Mouse (Mus musculus) ES-E14 (cell line): Measurements from ENCODE around the gene Cep295. TPM values are rescaled to one million over a fixed set of nuclear protein-coding genes. Genes with fewer than 3 reads are reported as not detected.
A peak's percentile ranks its signal among the peaks of the same experiment; 100 is the strongest.

Source experiments
- DNase-seq: peaks from one replicate; pipeline ENCODE4 v3.0.0-alpha.2; 2013; ENCODE audit warnings: low read depth, low spot score
- H3K27ac ChIP-seq: 2 replicates; pipeline ENCODE4 v1.5.1; 2012; ENCODE audit warnings: low read depth, mild to moderate bottlenecking, low read length, moderate library complexity, mixed read lengths; ENCODE audit not compliant: poor library complexity, insufficient read depth, severe bottlenecking
- H3K36me3 ChIP-seq: 2 replicates; pipeline ENCODE4 v1.6.1; 2012; ENCODE audit warnings: mild to moderate bottlenecking, low read length, moderate library complexity, mixed read lengths; ENCODE audit not compliant: control insufficient read depth, poor library complexity, insufficient read depth, severe bottlenecking
- H3K4me1 ChIP-seq, 2 experiments: fragments of 150-350 bp in 1 of 2; sonication (generic) in 1 of 2; 2 replicates each; pipeline ENCODE4 v1.6.1; 2012; ENCODE audit warnings: low read length in 2 of 2, mild to moderate bottlenecking in 1 of 2, mixed read lengths in 1 of 2; ENCODE audit not compliant: control insufficient read depth in 2 of 2, insufficient read depth in 2 of 2, poor library complexity in 1 of 2
- H3K4me3 ChIP-seq, 2 experiments: fragments of 150-350 bp in 1 of 2; sonication (generic) in 1 of 2; 2 replicates each; pipeline ENCODE4 v1.5.1; 2012; ENCODE audit warnings: low read length in 2 of 2, low read depth in 1 of 2, mild to moderate bottlenecking in 1 of 2, mixed read lengths in 1 of 2; ENCODE audit not compliant: insufficient read depth in 1 of 2, poor library complexity in 1 of 2, severe bottlenecking in 1 of 2
- H3K9ac ChIP-seq: 2 replicates; pipeline ENCODE4 v1.6.1; 2012; ENCODE audit warnings: low read depth, mild to moderate bottlenecking, low read length, mixed read lengths; ENCODE audit not compliant: poor library complexity, insufficient read depth, severe bottlenecking
- H3K9me3 ChIP-seq: fragments of 150-350 bp; sonication (generic); 2 replicates; pipeline ENCODE4 v1.6.1; 2012; ENCODE audit warnings: low read depth, mild to moderate bottlenecking, low read length; ENCODE audit not compliant: control insufficient read depth, insufficient read depth
- CHD2 ChIP-seq: IDR thresholded peaks from 2 replicates; pipeline ENCODE4 v1.6.1; 2014; ENCODE audit warnings: mild to moderate bottlenecking, low read depth, low read length, inconsistent platforms
- HCFC1 ChIP-seq: IDR thresholded peaks from 2 replicates; pipeline ENCODE4 v1.6.1; 2012; ENCODE audit warnings: low read length, inconsistent platforms, borderline replicate concordance; ENCODE audit not compliant: insufficient read depth
- MAFK ChIP-seq: IDR thresholded peaks from 2 replicates; pipeline ENCODE4 v1.6.1; 2014; ENCODE audit warnings: mild to moderate bottlenecking, low read depth, low read length, inconsistent platforms; ENCODE audit not compliant: insufficient read depth
- ZC3H11A ChIP-seq: IDR thresholded peaks from 2 replicates; pipeline ENCODE4 v1.6.1; 2012; ENCODE audit warnings: low read depth, mild to moderate bottlenecking, inconsistent platforms, low read length, borderline replicate concordance
- ZNF384 ChIP-seq: IDR thresholded peaks from 2 replicates; pipeline ENCODE4 v1.6.1; 2012; ENCODE audit warnings: low read depth, low read length, inconsistent platforms
- in situ Hi-C, 2 experiments: fragments of 600-800 bp; cut with MboI; formaldehyde crosslinking; loops; one replicate each; pipeline ENCODE4 v1.15.1; 2025; ENCODE audit warnings: low sequenced_read_pairs in 2 of 2, inconsistent platforms in 1 of 2; ENCODE audit not compliant: unreplicated experiment in 2 of 2
- total RNA-seq: library from RNA; depleted of rRNA; stranded (reverse); fragments of 300-350 nt; gene quantifications from 2 replicates; pipeline ENCODE4 v1.2.3, GENCODE M21; 2012

Gene Cep295
- total RNA-seq, 1 experiment: 64.3 TPM

DNA sequence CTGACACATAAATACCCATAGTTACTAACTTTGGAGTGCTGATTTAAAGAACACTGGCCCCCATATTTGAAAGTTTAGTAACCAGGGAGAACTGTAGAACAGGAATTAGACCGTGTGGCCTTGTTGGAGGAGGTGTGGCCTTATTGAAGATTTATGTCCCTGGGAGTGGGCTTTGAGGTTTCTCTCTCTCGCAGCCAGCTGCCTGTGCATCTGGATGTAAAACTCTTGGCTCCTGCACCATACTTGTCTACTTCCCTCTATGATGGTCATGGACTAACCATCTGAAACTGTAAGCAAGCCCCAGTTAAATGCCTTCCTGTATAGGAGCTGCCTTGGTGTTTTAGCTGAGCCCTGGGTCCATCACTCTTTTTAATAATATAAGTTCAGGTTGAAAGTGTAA, 59.1 kb downstream of the Cep295 start:
- TF ChIP-seq MAFK: no peak
- TF ChIP-seq ZC3H11A: no peak
- no peak for TF ChIP-seq ZNF384
- TF ChIP-seq HCFC1: no peak
- TF ChIP-seq CHD2: no peak
- Histone ChIP-seq H3K4me1 (no peaks in the 10 kb centered on the region), H3K4me3 (no peak overlapping the region), H3K36me3 (no peaks in the 10 kb centered on the region), H3K27ac (no peak overlapping the region), H3K9me3 (no peaks in the 10 kb centered on the region), H3K9ac (no peak overlapping the region)
- DNase-seq: no peak
- in situ Hi-C loops: no loop called here

- TF ChIP-seq MAFK (no peak), ZNF384 (no peak), ZC3H11A (no peak)
- no peak overlapping the region for H3K27ac ChIP-seq
- H3K4me3 ChIP-seq: no peak overlapping the region
- in situ Hi-C loops: no loop called here
- no peak overlapping the region for H3K9ac ChIP-seq
- no peaks in the 10 kb centered on the region for H3K9me3 ChIP-seq
- no peaks in the 10 kb centered on the region for H3K36me3 ChIP-seq
- DNase-seq: no peak
- H3K4me1 ChIP-seq: no peaks in the 10 kb centered on the region
These were observed 60.5 kb downstream of the Cep295 start for GRCm38 (mm10) chr9:15297112-15297511.

DNA sequence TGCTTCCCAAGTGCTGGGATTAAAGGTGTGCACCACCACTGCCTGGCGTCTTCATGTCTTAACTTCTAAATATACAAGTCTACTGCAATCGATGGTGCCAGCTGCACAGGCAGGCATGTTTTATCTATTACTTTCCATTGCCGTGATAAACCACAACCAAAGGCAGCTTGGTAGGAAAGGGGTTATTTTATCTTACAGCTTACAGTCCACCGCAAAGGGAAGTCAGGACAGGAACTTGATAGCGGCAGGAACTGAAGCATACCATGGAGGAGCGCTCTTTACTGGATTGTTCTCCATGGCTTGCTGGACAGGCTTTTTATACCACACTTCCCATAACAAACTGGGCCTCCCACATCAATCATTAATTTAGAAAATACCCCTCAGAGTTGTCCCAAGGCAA, 68.3 kb downstream of the Cep295 start:
- H3K9me3 ChIP-seq: no peaks in the 10 kb centered on the region
- no peak overlapping the region for H3K9ac ChIP-seq
- DNase-seq: no peak
- in situ Hi-C loops: no loop called here
- peaks cover 0 to 6% of the 10 kb centered on the region in 2 experiments; a peak in 1 of 4 replicates for H3K4me1 ChIP-seq
- TF ChIP-seq ZNF384 (no peak), HCFC1 (no peak)
- H3K27ac ChIP-seq: no peak overlapping the region
- H3K4me3 ChIP-seq: no peak overlapping the region
- H3K36me3 ChIP-seq: no peaks in the 10 kb centered on the region

- no peak for DNase-seq
- TF ChIP-seq ZNF384 (no peak), HCFC1 (no peak), CHD2 (no peak), ZC3H11A (no peak), MAFK (no peak)
- in situ Hi-C loops: no loop called here
- Histone ChIP-seq H3K4me1 (peaks cover 0 to 6% of the 10 kb centered on the region in 2 experiments; a peak in 1 of 4 replicates), H3K27ac (no peak overlapping the region), H3K9me3 (no peaks in the 10 kb centered on the region), H3K4me3 (no peak overlapping the region), H3K36me3 (no peaks in the 10 kb centered on the region), H3K9ac (no peak overlapping the region)
These were observed 69.2 kb downstream of the Cep295 start for GRCm38 (mm10) chr9:15288402-15288801.

GRCm38 (mm10) chr9:15287846-15288245, 69.7 kb downstream of the Cep295 start:
- Histone ChIP-seq H3K36me3 (no peaks in the 10 kb centered on the region), H3K27ac (no peak overlapping the region), H3K4me3 (no peak overlapping the region), H3K4me1 (peaks cover 0 to 6% of the 10 kb centered on the region in 2 experiments; a peak in 1 of 4 replicates), H3K9me3 (no peaks in the 10 kb centered on the region), H3K9ac (peak overlapping the region; percentile 47; the same call in 1 of the 2 replicates)
- no peak for DNase-seq
- in situ Hi-C loops: no loop called here
- TF ChIP-seq HCFC1: no peak
- TF ChIP-seq CHD2: no peak
- no peak for TF ChIP-seq ZC3H11A
- TF ChIP-seq ZNF384: no peak
- no peak for TF ChIP-seq MAFK
